Mouse (Mus musculus) intestine, postnatal 0 days (tissue): Measurements from ENCODE around the gene Csnk2b. TPM values are rescaled to one million over a fixed set of nuclear protein-coding genes. Genes with fewer than 3 reads are reported as not detected.

Source experiments
- ATAC-seq: fragments of 200-750 bp; cut with Nextera tagmentation; 2 replicates; pipeline ENCODE4 v1.8.0; 2017; ENCODE audit warnings: mild to moderate bottlenecking, moderate TSS enrichment, moderate library complexity
- H3K27ac ChIP-seq: fragments of 300-500 bp; sonication (generic); 2 replicates; pipeline ENCODE4 v1.5.1; 2014; ENCODE audit warnings: mild to moderate bottlenecking, low read depth, low read length, moderate library complexity
- H3K27me3 ChIP-seq: fragments of 300-500 bp; sonication (generic); replicated peaks from 2 replicates; pipeline ENCODE4 v1.6.1; 2014; ENCODE audit warnings: low read length, mixed read lengths; ENCODE audit not compliant: control insufficient read depth, insufficient read depth
- H3K36me3 ChIP-seq: fragments of 300-500 bp; sonication (generic); 2 replicates; pipeline ENCODE4 v1.6.1; 2014; ENCODE audit warnings: mild to moderate bottlenecking, moderate library complexity; ENCODE audit not compliant: control insufficient read depth, insufficient read depth
- H3K4me1 ChIP-seq: fragments of 300-500 bp; sonication (generic); replicated peaks from 2 replicates; pipeline ENCODE4 v1.6.1; 2014; ENCODE audit warnings: antibody characterized with exemption, low read length, mixed read lengths; ENCODE audit not compliant: control insufficient read depth, insufficient read depth
- H3K4me2 ChIP-seq: fragments of 300-500 bp; sonication (generic); replicated peaks from 2 replicates; pipeline ENCODE4 v1.6.1; 2014; ENCODE audit warnings: low read depth, mild to moderate bottlenecking, moderate library complexity
- H3K4me3 ChIP-seq: fragments of 300-500 bp; sonication (generic); 2 replicates; pipeline ENCODE4 v1.5.1; 2014; ENCODE audit warnings: low read depth, low read length
- H3K9ac ChIP-seq: fragments of 300-500 bp; sonication (generic); 2 replicates; pipeline ENCODE4 v1.6.1; 2014; ENCODE audit warnings: mild to moderate bottlenecking, low read depth, low read length
- H3K9me3 ChIP-seq: fragments of 300-500 bp; sonication (generic); 2 replicates; pipeline ENCODE4 v1.6.1; 2016; ENCODE audit warnings: mixed run types; ENCODE audit not compliant: control insufficient read depth
- CTCF ChIP-seq: sonication (generic); IDR thresholded peaks from 2 replicates; pipeline ENCODE4 v1.5.1; 2016; ENCODE audit warnings: low read depth, mild to moderate bottlenecking, control low read depth, antibody characterized with exemption, moderate library complexity
- WGBS: fragments of 180-500 bp; shearing (Covaris S2); extraction: QIAGEN DNeasy Blood & Tissue Kit; methylation state at CpG from one replicate; pipeline ENCODE4 v1.1.7; 2014; 5-methylcytosine and 5-hydroxymethylcytosine counted together
- polyA plus RNA-seq: library from polyadenylated mRNA; unstranded; fragments of >200 nt; fragmentation: Nextera tagmentation; extraction: Ambion mirVana; gene quantifications from 2 replicates; pipeline ENCODE4 v1.2.1, GENCODE M21; 2015

The Csnk2b gene
- polyA plus RNA-seq, 1 experiment from 2014 or later, result 262 TPM

- TF ChIP-seq CTCF, result no peak
- Histone ChIP-seq H3K4me1 (0 out of 2 replicates have a peak, but pooled peaks cover 5% of the 10 kb centered on the region), H3K9ac (no peak overlapping the region), H3K9me3 (no peaks in the 10 kb centered on the region), H3K4me3 (no peak overlapping the region), H3K36me3 (peaks cover 12% of the 10 kb centered on the region), H3K27me3 (no peaks in the 10 kb centered on the region), H3K27ac (no peak overlapping the region), H3K4me2 (no peak overlapping the region)
- 96% methylated on average over 7 of the region's 7 CpGs for WGBS
- ATAC-seq, result no peak
Observed at GRCm38 (mm10) chr17:35133517-35133916, 11.7 kb upstream of the Csnk2b start.

- no peaks in the 10 kb centered on the region for H3K9me3 ChIP-seq
- no peak overlapping the region for H3K4me2 ChIP-seq
- WGBS, result 63% methylated on average over 3 of the region's 3 CpGs
- H3K27me3 ChIP-seq, result no peaks in the 10 kb centered on the region
- H3K9ac ChIP-seq, result no peak overlapping the region
- peaks cover 16% of the 10 kb centered on the region; the same call in 1 of the 2 replicates for H3K36me3 ChIP-seq
- TF ChIP-seq CTCF, result no peak
- no peak overlapping the region for H3K4me3 ChIP-seq
- 0 out of 2 replicates have a peak, but pooled peaks cover 3% of the 10 kb centered on the region for H3K4me1 ChIP-seq
- H3K27ac ChIP-seq, result no peak overlapping the region
- ATAC-seq, result no peak
Observed at GRCm38 (mm10) chr17:35132174-35132560, 10.3 kb upstream of the Csnk2b start.

DNA sequence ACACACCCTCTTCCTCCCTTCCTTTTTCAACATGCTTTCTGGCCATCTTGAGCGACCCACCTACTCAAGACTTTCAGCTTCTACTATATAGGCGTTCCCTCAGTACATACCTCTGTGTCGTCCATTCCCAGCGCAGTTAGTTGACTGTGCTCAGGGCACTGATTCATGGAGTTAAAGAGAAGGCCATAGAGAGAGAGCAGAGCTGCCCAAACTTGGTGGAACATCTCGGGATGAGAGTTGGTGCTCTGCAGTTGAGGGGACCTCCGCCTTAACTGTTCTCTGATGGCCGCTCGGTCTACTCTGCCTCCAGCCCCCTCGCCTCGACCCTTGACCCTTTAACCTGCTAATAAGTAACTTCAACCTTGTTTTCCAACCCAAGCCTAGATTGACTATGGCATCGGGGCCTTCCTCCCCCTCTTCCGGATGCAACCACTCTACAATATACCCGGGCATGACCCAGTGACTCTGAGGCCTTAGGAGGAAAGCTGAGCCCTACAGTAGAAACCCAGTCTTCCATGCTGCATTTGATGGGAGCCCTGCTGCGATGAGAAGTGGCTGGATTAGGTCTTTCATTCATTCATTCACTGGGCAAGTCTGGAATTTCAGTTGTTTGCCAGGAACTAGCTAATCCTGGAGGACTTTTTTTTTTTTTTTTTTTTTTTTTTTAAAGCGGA lies 9.8 kb upstream of the Csnk2b start, which contains the start of gene Apom:
Apom (minus strand) TSS at position 551 of the 674 bp plus-strand sequence.
- H3K4me3 ChIP-seq, result no peak within 1 kb of the TSS
- no peak for ATAC-seq
- no peaks in the 10 kb centered on the region for H3K27me3 ChIP-seq
- H3K36me3 ChIP-seq, result peaks cover 16% of the 10 kb centered on the region; the same call in 1 of the 2 replicates
- no peak for TF ChIP-seq CTCF
- no peak within 1 kb of the TSS for H3K4me2 ChIP-seq
- H3K9me3 ChIP-seq, result no peaks in the 10 kb centered on the region
- H3K9ac ChIP-seq, result no peak within 1 kb of the TSS
- no peak within 1 kb of the TSS for H3K27ac ChIP-seq
- WGBS, result 54% methylated on average over 15 of the region's 15 CpGs
- no peaks in the 10 kb centered on the region for H3K4me1 ChIP-seq

DNA sequence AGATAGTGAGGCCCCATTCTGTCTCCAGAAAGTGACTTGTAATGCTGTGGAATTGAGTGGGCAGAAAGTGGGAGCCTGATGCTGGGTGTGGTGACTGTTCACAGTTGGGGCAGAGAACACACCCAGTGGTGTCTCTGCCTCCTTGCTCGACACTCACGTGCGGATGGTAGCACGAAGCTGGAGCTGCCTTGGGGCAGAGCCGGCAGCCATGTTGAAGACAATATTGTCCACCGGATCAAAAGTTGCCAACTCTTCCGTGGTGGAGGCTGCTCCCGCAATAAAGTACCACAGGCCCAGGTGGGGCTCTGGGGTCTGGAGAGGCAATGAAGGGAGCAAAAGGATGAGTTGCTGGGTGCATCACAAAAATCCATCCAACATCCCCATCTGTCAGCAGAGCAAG lies 9.2 kb upstream of the Csnk2b start:
- Histone ChIP-seq H3K4me2 (no peak overlapping the region), H3K4me1 (no peaks in the 10 kb centered on the region), H3K27me3 (no peaks in the 10 kb centered on the region), H3K9ac (no peak overlapping the region), H3K36me3 (peaks cover 16% of the 10 kb centered on the region; the same call in 1 of the 2 replicates), H3K4me3 (no peak overlapping the region), H3K9me3 (no peaks in the 10 kb centered on the region), H3K27ac (no peak overlapping the region)
- 87% methylated on average over 8 of the region's 8 CpGs for WGBS
- no peak for ATAC-seq
- no peak for TF ChIP-seq CTCF

DNA sequence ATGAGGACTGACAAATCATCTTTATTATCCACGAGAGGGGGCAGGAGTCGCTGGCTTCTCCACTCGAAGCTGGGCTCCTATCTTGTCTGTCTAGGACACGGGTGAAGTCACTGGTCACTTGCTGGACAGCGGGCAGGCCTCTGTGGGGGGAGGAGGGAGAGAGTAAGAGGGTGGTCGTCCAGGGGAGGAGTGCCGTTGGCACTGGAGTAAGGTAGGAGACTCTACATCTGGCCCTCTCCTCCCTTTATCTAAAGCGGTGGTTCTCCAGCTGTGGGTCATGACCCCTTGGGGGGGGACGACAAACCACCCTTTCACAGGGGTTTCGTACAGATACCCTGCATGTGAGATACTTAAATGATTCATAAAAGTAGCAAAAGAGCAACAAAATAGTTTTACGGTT lies 7.1 kb upstream of the Csnk2b start:
- TF ChIP-seq CTCF, result no peak
- Histone ChIP-seq H3K4me3 (no peak overlapping the region), H3K4me1 (peaks cover 6% of the 10 kb centered on the region; the same call in 1 of the 2 replicates), H3K4me2 (peak overlapping the region; percentile 52), H3K27me3 (no peaks in the 10 kb centered on the region), H3K36me3 (peaks cover 20% of the 10 kb centered on the region; the same call in 1 of the 2 replicates), H3K9me3 (no peaks in the 10 kb centered on the region), H3K9ac (no peak overlapping the region), H3K27ac (no peak overlapping the region)
- no peak for ATAC-seq
- 68% methylated on average over 11 of the region's 11 CpGs for WGBS

- no peaks in the 10 kb centered on the region for H3K9me3 ChIP-seq
- peaks cover 26% of the 10 kb centered on the region; the same call in 1 of the 2 replicates for H3K36me3 ChIP-seq
- peaks cover 6% of the 10 kb centered on the region; the same call in 1 of the 2 replicates for H3K4me1 ChIP-seq
- ATAC-seq, result no peak
- H3K27ac ChIP-seq, result peak overlapping the region; percentile 91
- TF ChIP-seq CTCF, result no peak
- H3K9ac ChIP-seq, result peak overlapping the region; percentile 78
- no peaks in the 10 kb centered on the region for H3K27me3 ChIP-seq
- H3K4me2 ChIP-seq, result peak overlapping the region; percentile 84
- H3K4me3 ChIP-seq, result peak overlapping the region; percentile 60
- WGBS, result 54% methylated on average over 13 of the region's 13 CpGs
Observed at GRCm38 (mm10) chr17:35127017-35127416, 5.2 kb upstream of the Csnk2b start.
